Mouse (Mus musculus): ENCODE measurements around the gene Gm28102.
"Not testable (repeated sequence)": the region's sequence is repeated elsewhere in the genome, so short reads cannot be mapped to it uniquely, and the experiment has no call there.

The Gm28102 gene

GRCm38 (mm10) chrY:88053015-88053414, at the start of gene Gm28102:
TSS of gene Gm28102 (plus strand) at chrY:88053315.
- DNase-seq: not testable (repeated sequence)
